Mouse (Mus musculus) spleen, adult 12 weeks (tissue): ENCODE measurements around the gene Tac4.

Experiments used
- DNase-seq: peaks from one replicate; pipeline ENCODE4 v3.0.0; 2022; ENCODE audit warnings: low spot score

The Tac4 gene

GRCm38 (mm10) chr11:95263816-95264454, 2.6 kb downstream of the Tac4 start:
- DNase-seq, result no peak

DNA sequence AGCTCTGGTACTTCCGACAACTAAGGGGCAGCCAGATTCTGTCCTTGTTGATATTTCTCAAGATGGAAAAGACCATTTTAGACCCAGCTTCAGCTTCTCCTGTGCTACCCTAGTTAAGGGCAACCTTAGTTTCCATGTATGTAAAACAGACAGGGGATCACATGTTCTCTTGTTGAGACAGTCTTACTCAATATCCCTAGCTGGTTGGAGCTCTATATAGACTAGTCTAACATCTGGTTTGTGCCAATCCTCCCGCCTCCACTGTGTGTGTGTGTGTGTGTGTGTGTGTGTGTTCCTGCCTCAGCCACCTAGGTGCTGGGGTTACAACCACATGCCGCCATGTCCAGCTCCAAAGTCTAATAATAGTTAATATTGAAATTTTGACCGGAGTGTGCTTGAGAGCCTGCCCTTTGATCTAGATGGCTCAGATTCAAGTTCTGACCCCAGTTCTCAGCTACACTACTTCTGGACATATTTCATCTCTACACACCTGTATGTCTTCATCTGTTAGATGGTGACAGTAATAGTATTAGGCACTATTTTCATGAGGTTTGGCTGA, 3.2 kb downstream of the Tac4 start:
- no peak for DNase-seq

GRCm38 (mm10) chr11:95266540-95267245, 5.4 kb downstream of the Tac4 start:
- DNase-seq, result no peak

GRCm38 (mm10) chr11:95273661-95274060, 12.3 kb downstream of the Tac4 start:
- DNase-seq, result no peak

GRCm38 (mm10) chr11:95274613-95275012, 13.3 kb downstream of the Tac4 start:
- DNase-seq, result no peak

GRCm38 (mm10) chr11:95276056-95276455, 14.7 kb downstream of the Tac4 start:
- DNase-seq, result no peak

GRCm38 (mm10) chr11:95279061-95279659, 17.8 kb downstream of the Tac4 start:
- no peak for DNase-seq

GRCm38 (mm10) chr11:95282331-95282730, 21.0 kb downstream of the Tac4 start:
- no peak for DNase-seq

DNA sequence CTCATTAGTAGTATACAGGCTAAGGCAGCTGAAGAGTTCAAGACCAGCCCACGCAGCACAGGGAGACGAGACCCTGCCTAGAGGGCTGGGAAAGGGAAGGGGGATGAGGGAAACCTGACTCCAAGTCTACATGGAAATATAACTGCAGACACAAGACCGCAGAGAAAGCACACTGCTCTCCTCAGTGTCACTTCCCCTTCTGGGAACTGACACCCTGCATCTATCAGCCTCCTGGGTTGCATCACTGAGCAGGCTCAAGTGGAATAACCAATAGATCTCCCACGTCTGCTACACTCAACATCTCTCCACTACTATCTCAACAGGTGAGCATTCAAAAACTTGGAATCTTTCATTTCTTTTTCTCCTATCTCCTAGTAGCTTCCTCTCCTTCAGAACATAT, 30.7 kb downstream of the Tac4 start:
- no peak for DNase-seq

GRCm38 (mm10) chr11:95293017-95293624, 31.8 kb downstream of the Tac4 start:
- DNase-seq, result no peak

- DNase-seq, result no peak
Measured at GRCm38 (mm10) chr11:95295736-95296135, 34.4 kb downstream of the Tac4 start.

DNA sequence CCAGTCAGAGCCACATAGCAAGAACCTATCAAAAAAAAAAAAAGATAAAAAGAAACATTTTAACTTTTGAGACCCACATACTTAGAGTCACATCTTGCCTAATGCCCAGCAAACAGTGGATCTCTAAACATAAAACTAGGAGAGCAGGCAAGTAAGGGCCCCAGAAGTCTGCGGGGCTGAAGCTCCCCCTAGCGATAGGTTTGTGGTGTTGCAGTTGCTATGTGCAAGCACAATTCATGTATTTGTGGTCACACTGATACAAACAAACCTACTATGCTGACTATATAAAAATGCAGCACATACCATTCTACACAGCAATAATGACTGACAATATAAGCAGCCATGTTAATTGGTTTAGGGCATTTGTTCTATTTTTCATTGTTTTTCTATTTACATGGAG, 36.8 kb downstream of the Tac4 start:
- no peak for DNase-seq

- no peak for DNase-seq
Measured at GRCm38 (mm10) chr11:95299886-95300285, 38.6 kb downstream of the Tac4 start.

DNA sequence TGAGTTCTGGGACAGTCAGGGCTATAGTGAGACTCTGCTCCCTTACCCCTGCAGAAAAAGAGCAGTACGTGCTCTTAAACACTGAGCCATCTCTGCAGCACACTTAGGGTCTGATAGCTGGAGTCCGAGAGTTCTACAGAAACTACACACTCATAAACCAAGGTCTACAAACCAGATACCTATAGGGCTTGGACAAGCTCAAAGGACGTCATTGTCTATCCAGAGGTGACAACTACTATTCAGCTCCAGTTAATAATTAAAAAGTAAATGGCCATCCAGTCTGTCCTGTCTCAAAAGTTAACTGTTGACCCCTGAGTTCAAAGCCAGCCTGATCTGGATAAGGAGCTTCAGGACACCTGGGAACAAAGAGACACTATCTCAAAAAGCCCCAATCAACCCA, 40.4 kb downstream of the Tac4 start:
- DNase-seq, result no peak

- no peak for DNase-seq
Measured at GRCm38 (mm10) chr11:95305600-95305999, 44.3 kb downstream of the Tac4 start.

- DNase-seq, result no peak
Measured at GRCm38 (mm10) chr11:95307526-95307925, 46.2 kb downstream of the Tac4 start.

- peak; percentile 93 for DNase-seq
Measured at GRCm38 (mm10) chr11:95309510-95310006, 48.2 kb downstream of the Tac4 start.

GRCm38 (mm10) chr11:95310007-95310647, 48.8 kb downstream of the Tac4 start, which contains the start of gene Kat7:
Gene Kat7, minus strand, starts transcription at chr11:95310246.
- peak; percentile 91 for DNase-seq

DNA sequence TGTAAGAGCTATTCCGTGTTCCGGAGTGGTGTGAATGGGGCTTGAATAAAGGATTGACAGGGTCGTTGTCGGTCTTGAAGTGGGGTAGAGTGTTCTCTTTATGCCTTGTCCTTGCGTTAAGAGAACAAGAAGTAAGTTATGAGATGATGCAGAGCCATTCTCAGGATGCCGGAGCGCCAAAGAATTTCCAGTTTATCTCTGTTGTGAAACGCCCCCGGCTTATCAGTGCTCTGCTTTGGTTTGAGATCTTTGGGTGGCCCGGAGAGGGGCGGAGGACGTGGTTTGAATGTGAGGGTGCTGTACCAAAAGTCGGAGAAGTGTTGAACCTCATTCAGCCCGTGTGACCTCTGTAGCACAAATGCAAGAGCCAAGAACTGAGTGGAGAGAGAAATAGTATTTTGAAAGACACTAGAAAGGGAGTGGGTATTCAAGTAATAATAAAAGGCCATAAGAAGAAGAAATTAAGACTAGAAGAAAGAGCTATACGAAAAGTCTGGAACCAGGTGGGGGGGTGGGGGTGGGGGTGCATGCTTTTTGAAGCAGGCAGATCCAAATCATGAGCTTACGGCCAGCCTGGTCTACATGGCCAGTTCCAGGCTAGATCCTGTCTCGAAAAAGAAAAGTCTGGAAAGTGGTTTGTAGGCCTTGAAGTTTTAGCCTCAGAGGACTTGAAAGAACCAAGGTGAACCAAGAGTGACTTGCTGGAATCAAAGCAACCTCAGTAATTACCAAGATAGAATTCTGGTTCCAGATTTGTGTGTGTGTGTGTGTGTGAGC, 49.5 kb downstream of the Tac4 start:
- DNase-seq, result peak; percentile 23

GRCm38 (mm10) chr11:95311425-95311807, 50.1 kb downstream of the Tac4 start:
- no peak for DNase-seq
